Comparison of ENCODE assay signal across 22 mouse cellular contexts in genomic region chr15:83107814-83108213, GRCm38 (mm10).
"Had no signal": no experiment of that assay in that cellular context is flagged by ENCODE, and none has a peak within 500 bp of the region (broad histone marks: within the 10 kb centered on the region; RNA-seq: fewer than 3 reads in every experiment).

No protein-coding gene starts in this region.

- H3K27ac ChIP-seq: limb, embryonic 10.5 days; limb, embryonic 13.5 days; liver, embryonic 12.5 days; liver, embryonic 15.5 days; lung, embryonic 15.5 days; midbrain, embryonic 15.5 days; stomach, embryonic 15.5 days had no signal

- DNase-seq: kidney, adult 11 months; kidney, adult 8-10 months; kidney, postnatal 25 days; layer of hippocampus, adult 9-11 months; liver; lung, adult 18-20 months; lung, postnatal 10 days; lung, postnatal 36 days; retina, postnatal 1 day; right cerebral cortex, postnatal 25 days; spleen, adult 18-20 months; thymus, adult 2 months; thymus, postnatal 14 days; thymus, postnatal 4 days had no signal

- H3K4me1 ChIP-seq: lung, embryonic 15.5 days had no signal

- H3K9me3 ChIP-seq: limb, embryonic 10.5 days; limb, embryonic 13.5 days; liver, embryonic 12.5 days; liver, embryonic 15.5 days; lung, embryonic 15.5 days; midbrain, embryonic 15.5 days; stomach, embryonic 15.5 days had no signal

- H3K36me3 ChIP-seq: liver, embryonic 15.5 days; lung, embryonic 15.5 days; midbrain, embryonic 15.5 days had no signal

- H3K9ac ChIP-seq: limb, embryonic 13.5 days; liver, embryonic 12.5 days; liver, embryonic 15.5 days; lung, embryonic 15.5 days; midbrain, embryonic 15.5 days; stomach, embryonic 15.5 days had no signal

- H3K4me3 ChIP-seq: layer of hippocampus, adult 2 months; limb, embryonic 10.5 days; limb, embryonic 13.5 days; liver, embryonic 12.5 days; liver, embryonic 15.5 days; lung, embryonic 15.5 days; midbrain, embryonic 15.5 days; stomach, embryonic 15.5 days had no signal

- H3K4me2 ChIP-seq: limb, embryonic 13.5 days; liver, embryonic 12.5 days; liver, embryonic 15.5 days; lung, embryonic 15.5 days; midbrain, embryonic 15.5 days; stomach, embryonic 15.5 days had no signal

- H3K27me3 ChIP-seq: limb, embryonic 13.5 days; liver, embryonic 12.5 days; liver, embryonic 15.5 days; lung, embryonic 15.5 days; midbrain, embryonic 15.5 days; stomach, embryonic 15.5 days had no signal

- ATAC-seq: liver, embryonic 12.5 days; midbrain, embryonic 15.5 days had no signal
